Mouse (Mus musculus) embryo, embryonic 10.5 days (tissue): Measurements from ENCODE around the gene Csf3r.
"Not testable (repeated sequence)": the region's sequence is repeated elsewhere in the genome, so short reads cannot be mapped to it uniquely, and the experiment has no call there.

ENCODE experiments used
- DNase-seq: peaks from one replicate; pipeline ENCODE4 v3.0.0-alpha.2; 2015; ENCODE audit warnings: low spot score

The Csf3r gene

GRCm38 (mm10) chr4:126024303-126024900 lies at the start of gene Csf3r:
Csf3r (plus strand) TSS chr4:126024550.
- DNase-seq, result no peak

DNA sequence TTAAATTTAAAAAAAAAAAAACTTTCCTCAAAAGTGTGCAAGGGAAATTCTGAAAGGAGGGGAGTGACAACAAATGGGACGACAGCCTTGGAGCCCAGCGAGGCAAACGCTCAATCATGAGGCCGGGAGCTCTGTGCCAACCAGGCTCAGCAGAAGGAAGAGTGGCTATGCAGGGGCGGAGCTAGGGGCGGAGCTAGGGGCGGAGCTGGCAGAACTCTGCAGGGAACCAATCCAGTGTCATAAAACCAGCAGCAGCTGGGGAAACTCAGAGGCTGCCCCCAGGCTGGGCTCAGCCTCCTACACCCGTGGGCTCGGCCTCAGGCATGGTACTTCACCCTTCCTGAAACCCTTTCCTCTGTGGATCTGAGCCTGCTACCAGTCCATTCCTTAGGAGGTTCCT lies 46.6 kb upstream of the Csf3r start:
- no peak for DNase-seq

DNA sequence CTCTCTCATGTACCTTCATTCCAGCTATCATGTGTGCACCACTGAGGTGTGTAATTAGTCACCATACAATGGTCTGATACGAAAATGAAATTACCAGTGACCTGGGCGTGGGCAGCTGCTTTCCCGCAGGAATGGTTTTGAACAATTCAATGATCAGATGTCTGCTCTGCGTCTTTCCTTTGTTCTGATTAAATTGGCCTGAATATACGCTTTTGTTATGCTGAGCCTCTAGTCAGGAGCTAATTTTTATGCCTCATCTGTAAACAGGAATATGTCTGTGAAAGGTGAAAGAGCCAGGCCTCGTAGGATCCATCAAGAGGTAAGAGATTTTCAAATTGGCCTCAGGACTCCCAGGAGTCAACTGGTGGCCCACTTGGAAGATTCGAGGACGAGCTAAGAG lies 41.1 kb upstream of the Csf3r start:
- no peak for DNase-seq

- DNase-seq, result not testable (repeated sequence)
Observed at GRCm38 (mm10) chr4:125985703-125986102, 38.6 kb upstream of the Csf3r start.

DNA sequence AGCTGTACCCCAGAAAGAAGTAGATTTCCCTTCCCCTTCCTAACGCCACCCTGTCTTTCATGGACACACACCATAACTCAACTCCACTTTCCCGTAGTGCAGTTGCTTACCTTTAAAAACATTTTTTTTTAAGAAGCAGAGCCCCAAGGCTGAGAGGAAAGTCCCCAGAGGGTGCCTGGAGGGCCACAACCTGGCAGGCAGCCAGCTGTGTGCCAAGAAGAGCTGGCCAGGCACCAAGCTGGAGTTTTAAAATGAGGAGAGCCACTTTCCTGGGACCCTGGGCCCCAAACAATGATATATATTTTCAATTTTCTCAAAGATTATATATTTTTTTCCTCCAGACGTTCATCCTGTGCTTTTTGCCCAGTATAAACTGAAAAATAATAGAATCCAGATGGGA lies 37.3 kb upstream of the Csf3r start:
- no peak for DNase-seq

DNA sequence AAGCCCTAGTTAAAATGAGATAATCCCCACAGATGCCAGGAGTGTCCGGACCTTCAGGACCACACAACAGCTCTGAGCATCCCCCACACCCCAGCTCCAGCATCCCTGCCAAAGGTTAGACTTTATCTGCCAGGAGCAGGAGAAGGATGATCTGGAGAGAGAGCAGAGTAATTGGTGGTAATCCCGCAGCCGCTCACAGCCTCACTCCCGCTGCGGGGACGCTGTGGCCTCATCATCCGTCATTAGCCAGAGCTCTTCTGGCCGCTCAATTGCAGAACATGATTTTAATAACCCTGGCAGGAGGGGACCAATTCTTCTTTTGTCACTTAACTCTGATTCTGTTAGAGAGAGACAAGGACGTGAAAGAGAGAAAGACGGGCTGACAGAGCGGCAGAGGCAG lies 35.3 kb upstream of the Csf3r start:
- DNase-seq, result no peak

- DNase-seq, result peak; percentile 87
Observed at GRCm38 (mm10) chr4:125990143-125990542, 34.2 kb upstream of the Csf3r start.

DNA sequence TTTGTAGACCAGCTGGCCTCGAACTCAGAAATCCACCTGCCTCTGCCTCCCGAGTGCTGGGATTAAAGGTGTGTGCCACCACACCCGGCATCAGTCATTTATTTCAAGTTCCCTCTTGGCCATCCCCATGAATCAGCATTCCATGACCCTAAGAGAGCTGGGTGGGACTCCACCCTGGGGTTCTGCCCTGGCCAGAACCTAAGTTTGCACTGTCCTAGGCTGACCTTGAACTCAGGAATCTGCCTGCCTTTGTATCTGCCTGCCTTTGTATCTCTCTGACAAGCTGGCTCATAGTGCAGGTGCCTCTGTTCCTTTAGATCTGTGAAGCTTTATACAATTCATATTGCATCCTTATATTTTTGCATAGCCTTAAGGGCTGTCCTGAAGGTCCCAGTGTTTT lies 32.1 kb upstream of the Csf3r start:
- DNase-seq, result no peak

GRCm38 (mm10) chr4:125992906-125993305 lies 31.4 kb upstream of the Csf3r start:
- DNase-seq, result no peak

DNA sequence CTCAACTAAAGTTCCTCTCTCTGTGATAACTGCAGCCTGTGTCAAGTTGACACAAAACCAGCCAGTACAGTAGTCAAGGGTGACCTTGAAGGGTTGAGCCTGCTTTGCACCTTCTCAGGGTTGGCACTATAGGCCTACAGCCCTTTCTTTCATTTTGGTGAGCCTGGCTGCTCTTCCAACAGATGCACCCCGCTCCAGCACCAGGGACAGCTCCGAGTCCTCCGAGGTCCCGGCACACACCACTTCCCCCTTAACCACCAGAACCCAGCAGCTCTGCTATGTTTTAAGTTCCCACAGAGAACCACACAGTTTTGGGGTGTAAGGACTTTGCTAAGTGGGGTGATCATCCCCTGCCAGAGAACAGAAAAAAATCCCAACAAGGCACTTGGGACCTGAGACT lies 27.8 kb upstream of the Csf3r start:
- peak; percentile 60 for DNase-seq

GRCm38 (mm10) chr4:125997826-125998225 lies 26.5 kb upstream of the Csf3r start:
- DNase-seq, result no peak

DNA sequence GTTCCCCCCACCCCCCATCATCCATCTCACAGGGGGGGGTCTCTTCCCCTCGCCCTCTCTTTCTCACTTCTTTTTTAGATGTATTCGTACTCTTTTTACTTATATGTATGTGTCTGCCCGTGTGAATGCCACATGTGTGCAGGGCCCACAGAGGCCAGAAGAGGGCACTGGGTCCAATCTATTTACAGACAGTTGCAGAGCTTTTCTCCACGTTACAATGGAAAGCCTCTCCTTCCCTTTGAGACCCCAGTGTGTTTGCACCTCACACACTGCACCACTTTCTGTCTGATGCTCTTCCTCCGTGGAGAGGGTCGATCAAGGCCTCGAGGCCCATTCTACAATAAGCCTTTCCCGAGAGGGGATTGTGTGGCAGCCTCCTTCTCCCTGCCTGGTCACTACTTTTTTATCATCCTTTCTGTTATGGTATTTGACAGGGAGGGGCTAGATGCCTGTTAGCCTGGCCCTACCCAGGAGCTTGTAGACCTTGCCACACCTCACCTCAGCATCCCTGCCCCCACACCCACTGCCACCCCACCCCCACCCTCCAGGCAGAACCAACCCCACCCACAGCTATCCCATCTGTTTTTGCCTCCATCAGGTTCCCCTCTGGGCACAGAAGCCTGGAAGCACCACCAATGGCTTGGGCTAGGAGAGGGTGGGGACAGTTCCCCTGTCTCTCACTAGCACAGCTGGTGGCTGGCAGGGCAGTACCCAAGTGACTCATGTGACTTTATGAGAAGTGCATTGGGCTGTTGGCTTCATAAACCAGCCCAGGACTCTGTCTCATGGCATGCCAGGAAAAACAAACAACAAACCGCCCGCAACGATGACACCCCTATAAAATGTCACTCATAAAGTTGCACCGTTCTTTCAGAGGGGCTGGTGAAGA lies 22.8 kb upstream of the Csf3r start:
- no peak for DNase-seq

DNA sequence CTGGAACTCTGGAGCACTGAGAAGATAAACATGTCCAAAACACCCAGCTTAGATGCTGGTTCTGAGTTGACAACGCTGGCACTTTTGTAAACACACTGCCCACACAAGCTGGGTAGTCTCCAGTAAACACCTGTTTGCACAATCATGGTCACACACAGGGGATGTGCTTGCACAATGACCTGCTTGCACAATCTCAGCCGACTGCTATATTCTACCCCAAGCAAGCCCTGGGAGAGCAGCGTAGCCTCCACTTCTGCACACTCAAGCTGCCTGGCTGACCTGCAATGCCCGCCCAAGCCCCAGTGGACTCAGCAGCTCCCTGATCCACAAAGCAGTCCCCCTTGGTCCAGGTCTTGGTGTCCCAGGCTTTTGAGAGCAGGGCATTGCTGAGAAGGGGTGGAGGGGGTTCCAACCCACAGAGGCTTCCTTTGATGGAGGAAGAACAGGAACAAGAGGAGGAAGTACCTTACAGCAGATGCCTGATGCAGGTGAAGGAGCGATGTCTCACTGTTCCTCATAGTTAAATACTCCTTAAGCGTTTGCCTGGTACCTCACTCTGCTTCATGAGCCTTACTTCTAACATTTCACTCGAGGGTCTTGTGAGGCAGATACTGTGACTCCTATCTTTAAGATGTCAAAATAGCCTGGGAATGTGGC lies 6.5 kb upstream of the Csf3r start:
- DNase-seq, result no peak

DNA sequence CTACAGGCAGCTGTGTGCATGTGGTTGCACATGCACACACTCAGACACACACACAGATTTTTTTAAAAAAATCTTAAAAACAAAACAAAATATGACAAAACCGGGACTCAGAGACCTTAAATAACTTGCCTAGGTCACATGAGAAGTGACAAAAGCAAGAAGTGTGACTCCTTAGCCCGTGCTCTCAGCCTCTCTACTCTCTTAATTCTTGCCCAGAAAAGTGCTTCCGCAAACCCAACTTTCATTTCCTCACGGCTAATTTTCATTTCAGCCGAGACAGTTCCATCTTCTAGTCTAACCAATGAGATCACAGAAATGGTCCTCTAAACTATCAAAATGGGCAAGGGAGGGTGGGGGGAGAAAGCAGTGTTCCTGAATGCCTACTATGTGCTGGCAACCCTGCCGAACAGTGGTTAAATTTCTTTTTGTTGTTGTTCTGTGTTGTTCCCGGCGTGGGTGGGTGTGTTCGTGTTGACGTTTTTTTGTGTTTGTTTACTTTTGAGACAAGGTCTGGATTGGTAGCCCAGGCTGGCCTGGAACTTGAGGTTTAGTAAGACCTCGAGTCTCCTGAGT lies 5.3 kb upstream of the Csf3r start:
- no peak for DNase-seq

GRCm38 (mm10) chr4:126025801-126026200 lies 1.5 kb downstream of the Csf3r start:
- no peak for DNase-seq

GRCm38 (mm10) chr4:126027980-126028379 lies 3.6 kb downstream of the Csf3r start:
- DNase-seq, result no peak

GRCm38 (mm10) chr4:126029042-126029441 lies 4.7 kb downstream of the Csf3r start:
- DNase-seq, result no peak

GRCm38 (mm10) chr4:126030705-126031104 lies 6.4 kb downstream of the Csf3r start:
- no peak for DNase-seq

- DNase-seq, result no peak
Observed at GRCm38 (mm10) chr4:126035413-126035812, 11.1 kb downstream of the Csf3r start.

- DNase-seq, result peak; percentile 95
Observed at GRCm38 (mm10) chr4:126046851-126047585, 22.7 kb downstream of the Csf3r start, which contains the start of gene Mrps15. Mrps15 (plus strand) TSS chr4:126046925.

DNA sequence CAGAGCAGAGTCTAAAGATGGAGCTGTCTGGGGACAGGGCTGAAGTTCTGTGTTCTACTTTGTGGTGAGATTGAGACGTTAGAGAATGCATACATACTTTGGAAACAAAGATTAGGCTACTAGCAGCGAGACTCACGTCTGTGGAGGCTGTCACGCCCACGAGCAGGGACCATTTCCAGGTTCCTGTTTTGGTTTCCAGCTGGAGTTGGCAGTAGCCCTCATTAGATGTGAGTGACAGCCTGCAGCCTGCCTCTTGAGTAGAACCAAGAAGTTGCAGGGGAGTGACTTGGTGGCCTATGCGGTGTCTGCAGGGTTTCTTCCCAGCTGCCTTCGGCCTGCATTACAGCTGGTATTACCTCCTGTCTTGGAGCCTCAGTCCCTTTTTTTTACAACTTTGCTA lies 27.3 kb downstream of the Csf3r start:
- no peak for DNase-seq
